Mouse (Mus musculus): ENCODE measurements around the gene Gm13539. TPM values are rescaled to one million over a fixed set of nuclear protein-coding genes. Genes with fewer than 3 reads are reported as not detected.
A peak's percentile ranks its signal among the peaks of the same experiment; 100 is the strongest.

Gm13539 gene
- polyA plus RNA-seq, 1 experiment from 2014 or later = not detected

- no peak for DNase-seq
- Histone ChIP-seq H3K27ac (ENCODE audit: low read depth) (no peak within 1 kb of the TSS), H3K4me3 (ENCODE audit: low read depth, low read length) (no peak within 1 kb of the TSS), H3K27me3 (ENCODE audit: insufficient read depth, low read length) (no peaks in the 10 kb centered on the region), H3K9me3 (ENCODE audit: low read depth, low read length) (no peaks in the 10 kb centered on the region), H3K4me2 (no peak within 1 kb of the TSS), H3K36me3 (ENCODE audit: insufficient read depth) (no peaks in the 10 kb centered on the region), H3K9ac (no peak within 1 kb of the TSS), H3K4me1 (ENCODE audit: insufficient read depth) (no peaks in the 10 kb centered on the region)
- no peak for TF ChIP-seq CTCF (IDR thresholded peaks at IDR 0.05; ENCODE audit: low read depth)
- no peak for ATAC-seq (ENCODE audit: insufficient read depth)
- WGBS = 63% methylated on average over 1 of the region's 1 CpGs
Measured at GRCm38 (mm10) chr2:25822806-25823205, 40.7 kb downstream of the Gm13539 start, which contains the start of gene Lcn9. Gene Lcn9, plus strand, starts transcription at chr2:25823153.

GRCm38 (mm10) chr2:25824751-25825150 lies 42.7 kb downstream of the Gm13539 start:
- H3K4me3 ChIP-seq (ENCODE audit: low read depth, low read length) = no peak overlapping the region
- no peaks in the 10 kb centered on the region for H3K4me1 ChIP-seq (ENCODE audit: insufficient read depth)
- no peak overlapping the region for H3K9ac ChIP-seq
- H3K4me2 ChIP-seq = no peak overlapping the region
- DNase-seq (no peak), ATAC-seq (ENCODE audit: insufficient read depth) (no peak)
- H3K27ac ChIP-seq (ENCODE audit: low read depth) = no peak overlapping the region
- H3K9me3 ChIP-seq (ENCODE audit: low read depth, low read length) = no peaks in the 10 kb centered on the region
- no peaks in the 10 kb centered on the region for H3K27me3 ChIP-seq (ENCODE audit: insufficient read depth, low read length)
- WGBS = 76% methylated on average over 3 of the region's 3 CpGs
- no peaks in the 10 kb centered on the region for H3K36me3 ChIP-seq (ENCODE audit: insufficient read depth)
- no peak for TF ChIP-seq CTCF (IDR thresholded peaks at IDR 0.05; ENCODE audit: low read depth)

GRCm38 (mm10) chr2:25828344-25828947 lies 46.4 kb downstream of the Gm13539 start:
- H3K4me1 ChIP-seq (ENCODE audit: insufficient read depth) = no peaks in the 10 kb centered on the region
- no peak overlapping the region for H3K4me3 ChIP-seq (ENCODE audit: low read depth, low read length)
- no peaks in the 10 kb centered on the region for H3K27me3 ChIP-seq (ENCODE audit: insufficient read depth, low read length)
- no peaks in the 10 kb centered on the region for H3K9me3 ChIP-seq (ENCODE audit: low read depth, low read length)
- WGBS = 70% methylated on average over 8 of the region's 8 CpGs
- DNase-seq (no peak), ATAC-seq (ENCODE audit: insufficient read depth) (no peak)
- no peak overlapping the region for H3K4me2 ChIP-seq
- H3K9ac ChIP-seq = no peak overlapping the region
- TF ChIP-seq CTCF (IDR thresholded peaks at IDR 0.05; ENCODE audit: low read depth) = no peak
- no peak overlapping the region for H3K27ac ChIP-seq (ENCODE audit: low read depth)
- no peaks in the 10 kb centered on the region for H3K36me3 ChIP-seq (ENCODE audit: insufficient read depth)

- Histone ChIP-seq H3K36me3 (ENCODE audit: insufficient read depth) (no peaks in the 10 kb centered on the region), H3K4me1 (ENCODE audit: insufficient read depth) (no peaks in the 10 kb centered on the region), H3K9ac (no peak overlapping the region), H3K9me3 (ENCODE audit: low read depth, low read length) (no peaks in the 10 kb centered on the region), H3K27me3 (ENCODE audit: insufficient read depth, low read length) (no peaks in the 10 kb centered on the region), H3K4me2 (no peak overlapping the region), H3K27ac (ENCODE audit: low read depth) (no peak overlapping the region), H3K4me3 (ENCODE audit: low read depth, low read length) (no peak overlapping the region)
- no peak for ATAC-seq (ENCODE audit: insufficient read depth)
- 53% methylated on average over 3 of the region's 3 CpGs for WGBS
- no peak for TF ChIP-seq CTCF (IDR thresholded peaks at IDR 0.05; ENCODE audit: low read depth)
- no peak for DNase-seq
Measured at GRCm38 (mm10) chr2:25830786-25831185, 48.7 kb downstream of the Gm13539 start.

GRCm38 (mm10) chr2:25836291-25836690 lies 54.2 kb downstream of the Gm13539 start:
- H3K27me3 ChIP-seq (ENCODE audit: insufficient read depth, low read length) = no peaks in the 10 kb centered on the region
- no peak for ATAC-seq (ENCODE audit: insufficient read depth)
- no peaks in the 10 kb centered on the region for H3K4me1 ChIP-seq (ENCODE audit: insufficient read depth)
- DNase-seq = peak; percentile 83
- WGBS = 44% methylated on average over 5 of the region's 5 CpGs
- H3K36me3 ChIP-seq (ENCODE audit: insufficient read depth) = no peaks in the 10 kb centered on the region
- TF ChIP-seq CTCF (IDR thresholded peaks at IDR 0.05; ENCODE audit: low read depth) = peak; percentile 93
- H3K4me3 ChIP-seq (ENCODE audit: low read depth, low read length) = no peak overlapping the region
- H3K9me3 ChIP-seq (ENCODE audit: low read depth, low read length) = no peaks in the 10 kb centered on the region
- H3K27ac ChIP-seq (ENCODE audit: low read depth) = no peak overlapping the region
- no peak overlapping the region for H3K4me2 ChIP-seq
- H3K9ac ChIP-seq = no peak overlapping the region

Other genes starting within 250 kb of the Gm13539 start
- 34.8 and 35.3 TPM in 2 replicates for gene Traf2, start 235.3 kb upstream of the Gm13539 start, polyA plus RNA-seq (2014; fragmentation: Nextera tagmentation; extraction: Ambion mirVana)
- 282 and 295 TPM in 2 replicates for gene Edf1, start 224.4 kb upstream of the Gm13539 start, polyA plus RNA-seq (2014; fragmentation: Nextera tagmentation; extraction: Ambion mirVana)
- gene Mamdc4, start 207.4 kb upstream of the Gm13539 start, polyA plus RNA-seq (2014; fragmentation: Nextera tagmentation; extraction: Ambion mirVana) = 2.2 and 4.1 TPM in 2 replicates
- gene Phpt1, start 207.0 kb upstream of the Gm13539 start, polyA plus RNA-seq (2014; fragmentation: Nextera tagmentation; extraction: Ambion mirVana) = 183 and 197 TPM in 2 replicates
- 0.37 TPM in 1 of 2 replicates, not detected in the other for gene Ajm1, start 200.5 kb upstream of the Gm13539 start, polyA plus RNA-seq (2014; fragmentation: Nextera tagmentation; extraction: Ambion mirVana)
- gene Rabl6, start 173.7 kb upstream of the Gm13539 start, polyA plus RNA-seq (2014; fragmentation: Nextera tagmentation; extraction: Ambion mirVana) = 75.5 and 85.7 TPM in 2 replicates
- gene Ccdc183, start 164.6 kb upstream of the Gm13539 start, polyA plus RNA-seq (2014; fragmentation: Nextera tagmentation; extraction: Ambion mirVana) = 0.24 and 0.28 TPM in 2 replicates
- gene Tmem141, start 160.3 kb upstream of the Gm13539 start, polyA plus RNA-seq (2014; fragmentation: Nextera tagmentation; extraction: Ambion mirVana) = 21.9 and 26.0 TPM in 2 replicates
- 1.8 and 2.9 TPM in 2 replicates for gene Fcna, start 154.2 kb upstream of the Gm13539 start, polyA plus RNA-seq (2014; fragmentation: Nextera tagmentation; extraction: Ambion mirVana)
- gene Lcn8, start 129.1 kb upstream of the Gm13539 start, polyA plus RNA-seq (2014; fragmentation: Nextera tagmentation; extraction: Ambion mirVana) = 0.51 and 0.61 TPM in 2 replicates
- gene Lcn5, start 124.3 kb upstream of the Gm13539 start, polyA plus RNA-seq (2014; fragmentation: Nextera tagmentation; extraction: Ambion mirVana) = not detected in 2 replicates
- gene Lcn6, start 105.5 kb upstream of the Gm13539 start, polyA plus RNA-seq (2014; fragmentation: Nextera tagmentation; extraction: Ambion mirVana) = not detected in 2 replicates
- not detected in 2 replicates for gene Lcn10, start 99.5 kb upstream of the Gm13539 start, polyA plus RNA-seq (2014; fragmentation: Nextera tagmentation; extraction: Ambion mirVana)
- gene Obp2a, start 82.2 kb upstream of the Gm13539 start, polyA plus RNA-seq (2014; fragmentation: Nextera tagmentation; extraction: Ambion mirVana) = not detected in 2 replicates
- gene Bmyc, start 75.5 kb upstream of the Gm13539 start, polyA plus RNA-seq (2014; fragmentation: Nextera tagmentation; extraction: Ambion mirVana) = 65.3 and 71.9 TPM in 2 replicates
- gene Obp2b, start 45.2 kb upstream of the Gm13539 start, polyA plus RNA-seq (2014; fragmentation: Nextera tagmentation; extraction: Ambion mirVana) = not detected in 2 replicates
- gene Lcn3, start 16.7 kb upstream of the Gm13539 start, polyA plus RNA-seq (2014; fragmentation: Nextera tagmentation; extraction: Ambion mirVana) = not detected in 2 replicates
- gene Lcn11, start 5.2 kb upstream of the Gm13539 start, polyA plus RNA-seq (2014; fragmentation: Nextera tagmentation; extraction: Ambion mirVana) = not detected in 2 replicates
- gene Glt6d1, start 33.6 kb downstream of the Gm13539 start, polyA plus RNA-seq (2014; fragmentation: Nextera tagmentation; extraction: Ambion mirVana) = not detected in 2 replicates
- gene Lcn9, start 40.9 kb downstream of the Gm13539 start, polyA plus RNA-seq (2014; fragmentation: Nextera tagmentation; extraction: Ambion mirVana) = not detected in 2 replicates
- gene Sohlh1, start 65.0 kb downstream of the Gm13539 start, polyA plus RNA-seq (2014; fragmentation: Nextera tagmentation; extraction: Ambion mirVana) = not detected in 2 replicates
- 0.14 and 0.22 TPM in 2 replicates for gene Kcnt1, start 81.5 kb downstream of the Gm13539 start, polyA plus RNA-seq (2014; fragmentation: Nextera tagmentation; extraction: Ambion mirVana)
- 27.8 and 31.9 TPM in 2 replicates for gene Camsap1, start 201.0 kb downstream of the Gm13539 start, polyA plus RNA-seq (2014; fragmentation: Nextera tagmentation; extraction: Ambion mirVana)
- 72.6 and 80.8 TPM in 2 replicates for gene Ubac1, start 239.5 kb downstream of the Gm13539 start, polyA plus RNA-seq (2014; fragmentation: Nextera tagmentation; extraction: Ambion mirVana)